Mouse (Mus musculus): ENCODE results near the gene Sp9. TPM values are rescaled to one million over a fixed set of nuclear protein-coding genes. Genes with fewer than 3 reads are reported as not detected.

Gene Sp9
- total and polyA plus RNA-seq, 3 experiments, result not detected

- TF ChIP-seq EP300 (IDR thresholded peaks at IDR 0.05; ENCODE audit: insufficient read depth, low read depth, low read length), result no peak
- no peak for TF ChIP-seq POLR2A (IDR thresholded peaks at IDR 0.05; ENCODE audit: insufficient read depth, low read depth, low read length)
- no peak for TF ChIP-seq CTCF (IDR thresholded peaks at IDR 0.05)
- Histone ChIP-seq H3K36me3 (ENCODE audit: control insufficient read depth, insufficient read depth, low read length) (no peaks in the 10 kb centered on the region; the same call in 1 of the 2 replicates), H3K4me3 (no peak overlapping the region), H3K4me1 (ENCODE audit: control insufficient read depth, insufficient read depth, low read length) (peaks cover 1% of the 10 kb centered on the region; the same call in 1 of the 2 replicates), H3K79me2 (replicated peaks; ENCODE audit: control insufficient read depth, insufficient read depth, low read length) (0 out of 2 replicates have a peak, but pooled peaks cover 2% of the 10 kb centered on the region), H3K27me3 (ENCODE audit: control insufficient read depth, insufficient read depth, low read length) (no peaks in the 10 kb centered on the region), H3K27ac (no peak overlapping the region), H3K9ac (ENCODE audit: low read depth, low read length) (no peak overlapping the region)
- 69% methylated on average over 4 of the region's 4 CpGs for WGBS
- DNase-seq, result no peak
- intact Hi-C loops (cut with DNase I), result no loop called here
These were observed 19.4 kb downstream of the Sp9 start for GRCm38 (mm10) chr2:73291130-73291529.

GRCm38 (mm10) chr2:73295023-73295422 is 23.3 kb downstream of the Sp9 start:
- H3K4me1 ChIP-seq (ENCODE audit: control insufficient read depth, insufficient read depth, low read length), result peaks cover 1% of the 10 kb centered on the region; the same call in 1 of the 2 replicates
- no peaks in the 10 kb centered on the region; the same call in 1 of the 2 replicates for H3K36me3 ChIP-seq (ENCODE audit: control insufficient read depth, insufficient read depth, low read length)
- 0 out of 2 replicates have a peak, but pooled peaks cover 2% of the 10 kb centered on the region for H3K79me2 ChIP-seq (replicated peaks; ENCODE audit: control insufficient read depth, insufficient read depth, low read length)
- H3K27me3 ChIP-seq (ENCODE audit: control insufficient read depth, insufficient read depth, low read length), result no peaks in the 10 kb centered on the region
- intact Hi-C loops (cut with DNase I), result no loop called here
- 47% methylated on average over 7 of the region's 7 CpGs for WGBS
- TF ChIP-seq EP300 (IDR thresholded peaks at IDR 0.05; ENCODE audit: insufficient read depth, low read depth, low read length) (no peak), CTCF (IDR thresholded peaks at IDR 0.05) (no peak), POLR2A (IDR thresholded peaks at IDR 0.05; ENCODE audit: insufficient read depth, low read depth, low read length) (no peak)
- no peak for DNase-seq
- no peak overlapping the region for H3K4me3 ChIP-seq
- no peak overlapping the region for H3K9ac ChIP-seq (ENCODE audit: low read depth, low read length)
- H3K27ac ChIP-seq, result no peak overlapping the region

GRCm38 (mm10) chr2:73298154-73298553 is 26.4 kb downstream of the Sp9 start:
- Histone ChIP-seq H3K79me2 (replicated peaks; ENCODE audit: control insufficient read depth, insufficient read depth, low read length) (0 out of 2 replicates have a peak, but pooled peaks cover 2% of the 10 kb centered on the region), H3K27me3 (ENCODE audit: control insufficient read depth, insufficient read depth, low read length) (no peaks in the 10 kb centered on the region), H3K27ac (no peak overlapping the region), H3K9ac (ENCODE audit: low read depth, low read length) (no peak overlapping the region), H3K4me3 (no peak overlapping the region), H3K36me3 (ENCODE audit: control insufficient read depth, insufficient read depth, low read length) (no peaks in the 10 kb centered on the region; the same call in 1 of the 2 replicates), H3K4me1 (ENCODE audit: control insufficient read depth, insufficient read depth, low read length) (no peaks in the 10 kb centered on the region)
- DNase-seq, result no peak
- TF ChIP-seq EP300 (IDR thresholded peaks at IDR 0.05; ENCODE audit: insufficient read depth, low read depth, low read length) (no peak), POLR2A (IDR thresholded peaks at IDR 0.05; ENCODE audit: insufficient read depth, low read depth, low read length) (no peak), CTCF (IDR thresholded peaks at IDR 0.05) (no peak)
- intact Hi-C loops (cut with DNase I), result no loop called here
- 84% methylated on average over 7 of the region's 7 CpGs for WGBS

GRCm38 (mm10) chr2:73298841-73299240 is 27.1 kb downstream of the Sp9 start:
- Histone ChIP-seq H3K79me2 (replicated peaks; ENCODE audit: control insufficient read depth, insufficient read depth, low read length) (0 out of 2 replicates have a peak, but pooled peaks cover 2% of the 10 kb centered on the region), H3K27ac (no peak overlapping the region), H3K36me3 (ENCODE audit: control insufficient read depth, insufficient read depth, low read length) (no peaks in the 10 kb centered on the region; the same call in 1 of the 2 replicates), H3K4me1 (ENCODE audit: control insufficient read depth, insufficient read depth, low read length) (no peaks in the 10 kb centered on the region), H3K4me3 (no peak overlapping the region), H3K27me3 (ENCODE audit: control insufficient read depth, insufficient read depth, low read length) (no peaks in the 10 kb centered on the region), H3K9ac (ENCODE audit: low read depth, low read length) (no peak overlapping the region)
- WGBS, result 86% methylated on average over 3 of the region's 3 CpGs
- intact Hi-C loops (cut with DNase I), result no loop called here
- DNase-seq, result no peak
- no peak for TF ChIP-seq EP300 (IDR thresholded peaks at IDR 0.05; ENCODE audit: insufficient read depth, low read depth, low read length)
- TF ChIP-seq CTCF (IDR thresholded peaks at IDR 0.05), result no peak
- no peak for TF ChIP-seq POLR2A (IDR thresholded peaks at IDR 0.05; ENCODE audit: insufficient read depth, low read depth, low read length)

GRCm38 (mm10) chr2:73301979-73302378 is 30.3 kb downstream of the Sp9 start:
- Histone ChIP-seq H3K4me1 (ENCODE audit: control insufficient read depth, insufficient read depth, low read length) (no peaks in the 10 kb centered on the region), H3K4me3 (no peak overlapping the region), H3K9ac (ENCODE audit: low read depth, low read length) (no peak overlapping the region), H3K79me2 (replicated peaks; ENCODE audit: control insufficient read depth, insufficient read depth, low read length) (no peaks in the 10 kb centered on the region), H3K36me3 (ENCODE audit: control insufficient read depth, insufficient read depth, low read length) (peaks cover 2% of the 10 kb centered on the region), H3K27me3 (ENCODE audit: control insufficient read depth, insufficient read depth, low read length) (no peaks in the 10 kb centered on the region), H3K27ac (no peak overlapping the region)
- TF ChIP-seq EP300 (IDR thresholded peaks at IDR 0.05; ENCODE audit: insufficient read depth, low read depth, low read length) (no peak), POLR2A (IDR thresholded peaks at IDR 0.05; ENCODE audit: insufficient read depth, low read depth, low read length) (no peak), CTCF (IDR thresholded peaks at IDR 0.05) (no peak)
- WGBS, result 50% methylated on average over 1 of the region's 1 CpGs
- DNase-seq, result no peak
- intact Hi-C loops (cut with DNase I), result no loop called here

GRCm38 (mm10) chr2:73302722-73303121 is 31.0 kb downstream of the Sp9 start:
- no peak overlapping the region for H3K27ac ChIP-seq
- H3K4me1 ChIP-seq (ENCODE audit: control insufficient read depth, insufficient read depth, low read length), result no peaks in the 10 kb centered on the region
- H3K4me3 ChIP-seq, result no peak overlapping the region
- no peak for DNase-seq
- no peaks in the 10 kb centered on the region for H3K79me2 ChIP-seq (replicated peaks; ENCODE audit: control insufficient read depth, insufficient read depth, low read length)
- WGBS, result 97% methylated on average over 9 of the region's 9 CpGs
- TF ChIP-seq POLR2A (IDR thresholded peaks at IDR 0.05; ENCODE audit: insufficient read depth, low read depth, low read length) (no peak), EP300 (IDR thresholded peaks at IDR 0.05; ENCODE audit: insufficient read depth, low read depth, low read length) (no peak), CTCF (IDR thresholded peaks at IDR 0.05) (no peak)
- H3K27me3 ChIP-seq (ENCODE audit: control insufficient read depth, insufficient read depth, low read length), result no peaks in the 10 kb centered on the region
- intact Hi-C loops (cut with DNase I), result no loop called here
- H3K9ac ChIP-seq (ENCODE audit: low read depth, low read length), result no peak overlapping the region
- H3K36me3 ChIP-seq (ENCODE audit: control insufficient read depth, insufficient read depth, low read length), result peaks cover 2% of the 10 kb centered on the region

Measured in heart, adult 2 months (tissue).